Mouse (Mus musculus) midbrain, embryonic 11.5 days (tissue): ENCODE measurements at regions not wholly inside any gene's neighbourhood (a gene's known extent, or its start where the extent isn't known, plus 50 kb on each side); places are given as distances from the start of the nearest gene placed in this dataset.
"Not testable (repeated sequence)": the region's sequence is repeated elsewhere in the genome, so short reads cannot be mapped to it uniquely, and the experiment has no call there.

ENCODE experiments used
- ATAC-seq: fragments of 200-750 bp; cut with Nextera tagmentation; 2 replicates; pipeline ENCODE4 v1.8.0; 2017; ENCODE audit warnings: moderate TSS enrichment, moderate library complexity; ENCODE audit not compliant: low FRiP score
- DNase-seq: peaks from one replicate; pipeline ENCODE4 v3.0.0; 2015; ENCODE audit warnings: low spot score; ENCODE audit errors: missing footprints
- H3K27ac ChIP-seq: fragments of 300-500 bp; sonication (generic); 2 replicates; pipeline ENCODE4 v1.5.1; 2014; ENCODE audit warnings: low read depth, low read length
- H3K27me3 ChIP-seq: fragments of 300-500 bp; sonication (generic); 2 replicates; pipeline ENCODE4 v1.6.1; 2014; ENCODE audit warnings: mild to moderate bottlenecking, low read length, moderate library complexity, mixed read lengths; ENCODE audit not compliant: control insufficient read depth, insufficient read depth
- H3K36me3 ChIP-seq: fragments of 300-500 bp; sonication (generic); 2 replicates; pipeline ENCODE4 v1.6.1; 2014; ENCODE audit warnings: mild to moderate bottlenecking, low read length, moderate library complexity, mixed read lengths; ENCODE audit not compliant: control insufficient read depth, insufficient read depth
- H3K4me1 ChIP-seq: fragments of 300-500 bp; sonication (generic); 2 replicates; pipeline ENCODE4 v1.6.1; 2014; ENCODE audit warnings: low read length; ENCODE audit not compliant: control insufficient read depth, insufficient read depth
- H3K4me2 ChIP-seq: fragments of 300-500 bp; sonication (generic); 2 replicates; pipeline ENCODE4 v1.6.1; 2014; ENCODE audit warnings: mild to moderate bottlenecking, moderate library complexity
- H3K4me3 ChIP-seq: fragments of 300-500 bp; sonication (generic); 2 replicates; pipeline ENCODE4 v1.5.1; 2014; ENCODE audit warnings: low read depth, low read length
- H3K9ac ChIP-seq: fragments of 300-500 bp; sonication (generic); 2 replicates; pipeline ENCODE4 v1.6.1; 2014; ENCODE audit warnings: low read length
- H3K9me3 ChIP-seq: fragments of 300-500 bp; sonication (generic); 2 replicates; pipeline ENCODE4 v1.6.1; 2016; ENCODE audit warnings: low read length; ENCODE audit not compliant: control insufficient read depth
- WGBS: fragments of 180-500 bp; shearing (Covaris S2); extraction: QIAGEN DNeasy Blood & Tissue Kit; methylation state at CpG from one replicate; pipeline ENCODE4 v1.1.7; 2014; 5-methylcytosine and 5-hydroxymethylcytosine counted together

- no peak for ATAC-seq
- Histone ChIP-seq H3K9me3 (no peaks in the 10 kb centered on the region), H3K4me2 (no peak overlapping the region), H3K4me1 (no peaks in the 10 kb centered on the region), H3K4me3 (no peak overlapping the region), H3K9ac (no peak overlapping the region), H3K27me3 (no peaks in the 10 kb centered on the region), H3K36me3 (no peaks in the 10 kb centered on the region), H3K27ac (no peak overlapping the region)
- no peak for DNase-seq
- WGBS: 57% methylated on average over 2 of the region's 2 CpGs
Observed at GRCm38 (mm10) chr10:11780302-11780701, 437.1 kb downstream of the Epm2a start.

GRCm38 (mm10) chr10:11787240-11787639, 444.0 kb downstream of the Epm2a start:
- no peak for DNase-seq
- no peaks in the 10 kb centered on the region for H3K9me3 ChIP-seq
- no peak overlapping the region for H3K27ac ChIP-seq
- no peak overlapping the region for H3K9ac ChIP-seq
- no peak overlapping the region for H3K4me3 ChIP-seq
- no peaks in the 10 kb centered on the region for H3K27me3 ChIP-seq
- no peaks in the 10 kb centered on the region for H3K4me1 ChIP-seq
- H3K4me2 ChIP-seq: no peak overlapping the region
- no peak for ATAC-seq
- no peaks in the 10 kb centered on the region for H3K36me3 ChIP-seq

GRCm38 (mm10) chr10:11799510-11799909, 456.3 kb downstream of the Epm2a start:
- Histone ChIP-seq H3K27me3 (no peaks in the 10 kb centered on the region), H3K4me1 (no peaks in the 10 kb centered on the region), H3K36me3 (no peaks in the 10 kb centered on the region), H3K9me3 (no peaks in the 10 kb centered on the region), H3K4me2 (no peak overlapping the region), H3K27ac (no peak overlapping the region), H3K4me3 (no peak overlapping the region), H3K9ac (no peak overlapping the region)
- 95% methylated on average over 3 of the region's 3 CpGs for WGBS
- DNase-seq: no peak
- ATAC-seq: no peak

- not testable (repeated sequence) for DNase-seq, H3K4me3 ChIP-seq, H3K4me1 ChIP-seq, H3K36me3 ChIP-seq, H3K4me2 ChIP-seq, H3K9me3 ChIP-seq, H3K27ac ChIP-seq, H3K27me3 ChIP-seq, ATAC-seq, H3K9ac ChIP-seq
- 82% methylated on average over 13 of the region's 13 CpGs for WGBS
Observed at GRCm38 (mm10) chr10:11801372-11802230, 458.4 kb downstream of the Epm2a start.

GRCm38 (mm10) chr10:11809255-11809654, 466.1 kb downstream of the Epm2a start:
- WGBS: 78% methylated on average over 3 of the region's 3 CpGs
- Histone ChIP-seq H3K4me3 (no peak overlapping the region), H3K36me3 (no peaks in the 10 kb centered on the region), H3K4me1 (no peaks in the 10 kb centered on the region), H3K27ac (no peak overlapping the region), H3K9ac (no peak overlapping the region), H3K27me3 (no peaks in the 10 kb centered on the region), H3K4me2 (no peak overlapping the region), H3K9me3 (no peaks in the 10 kb centered on the region)
- DNase-seq (no peak), ATAC-seq (no peak)

- no peaks in the 10 kb centered on the region for H3K4me1 ChIP-seq
- no peak overlapping the region for H3K9ac ChIP-seq
- 81% methylated on average over 3 of the region's 3 CpGs for WGBS
- H3K36me3 ChIP-seq: no peaks in the 10 kb centered on the region
- no peaks in the 10 kb centered on the region for H3K9me3 ChIP-seq
- no peaks in the 10 kb centered on the region for H3K27me3 ChIP-seq
- ATAC-seq (no peak), DNase-seq (no peak)
- H3K4me3 ChIP-seq: no peak overlapping the region
- no peak overlapping the region for H3K27ac ChIP-seq
- no peak overlapping the region for H3K4me2 ChIP-seq
Observed at GRCm38 (mm10) chr10:11822418-11822959, 479.3 kb downstream of the Epm2a start.

- no peak for DNase-seq
- H3K9ac ChIP-seq: no peak overlapping the region
- H3K4me1 ChIP-seq: no peaks in the 10 kb centered on the region
- no peak overlapping the region for H3K4me3 ChIP-seq
- ATAC-seq: no peak
- WGBS: 73% methylated on average over 5 of the region's 5 CpGs
- no peak overlapping the region for H3K27ac ChIP-seq
- H3K4me2 ChIP-seq: no peak overlapping the region
- H3K9me3 ChIP-seq: no peaks in the 10 kb centered on the region
- H3K36me3 ChIP-seq: no peaks in the 10 kb centered on the region
- no peaks in the 10 kb centered on the region for H3K27me3 ChIP-seq
Observed at GRCm38 (mm10) chr10:11841094-11841493, 497.9 kb downstream of the Epm2a start.

GRCm38 (mm10) chr10:11841494-11841893, 498.3 kb downstream of the Epm2a start:
- no peaks in the 10 kb centered on the region for H3K4me1 ChIP-seq
- H3K9ac ChIP-seq: no peak overlapping the region
- 87% methylated on average over 7 of the region's 7 CpGs for WGBS
- H3K9me3 ChIP-seq: no peaks in the 10 kb centered on the region
- DNase-seq (no peak), ATAC-seq (no peak)
- H3K4me2 ChIP-seq: no peak overlapping the region
- no peak overlapping the region for H3K4me3 ChIP-seq
- H3K36me3 ChIP-seq: no peaks in the 10 kb centered on the region
- H3K27me3 ChIP-seq: no peaks in the 10 kb centered on the region
- H3K27ac ChIP-seq: no peak overlapping the region

- no peak for ATAC-seq
- H3K4me2 ChIP-seq: no peak overlapping the region
- no peaks in the 10 kb centered on the region for H3K27me3 ChIP-seq
- no peaks in the 10 kb centered on the region for H3K9me3 ChIP-seq
- no peaks in the 10 kb centered on the region for H3K4me1 ChIP-seq
- no peak overlapping the region for H3K9ac ChIP-seq
- H3K36me3 ChIP-seq: no peaks in the 10 kb centered on the region
- WGBS: 32% methylated on average over 1 of the region's 1 CpGs
- H3K4me3 ChIP-seq: no peak overlapping the region
- H3K27ac ChIP-seq: no peak overlapping the region
- DNase-seq: no peak
Observed at GRCm38 (mm10) chr10:11846141-11846540, 502.9 kb downstream of the Epm2a start.
